Mouse (Mus musculus) ES-Bruce4 (cell line): Measurements from ENCODE around the gene Rps6kb2. TPM values are rescaled to one million over a fixed set of nuclear protein-coding genes. Genes with fewer than 3 reads are reported as not detected.
A peak's percentile ranks its signal among the peaks of the same experiment; 100 is the strongest.

Source experiments
- H3K27ac ChIP-seq: 2 replicates; pipeline ENCODE4 v1.5.1; 2012; ENCODE audit warnings: low read length, inconsistent platforms; ENCODE audit not compliant: insufficient read depth
- H3K27me3 ChIP-seq: 2 replicates; pipeline ENCODE4 v1.6.1; 2012; ENCODE audit warnings: mild to moderate bottlenecking, low read length, inconsistent platforms; ENCODE audit not compliant: control insufficient read depth, poor library complexity, insufficient read depth, severe bottlenecking
- H3K36me3 ChIP-seq: 2 replicates; pipeline ENCODE4 v1.6.1; 2012; ENCODE audit warnings: inconsistent platforms, mild to moderate bottlenecking, low read length, moderate library complexity; ENCODE audit not compliant: control insufficient read depth, poor library complexity, insufficient read depth, severe bottlenecking
- H3K4me1 ChIP-seq: one replicate; pipeline ENCODE4 v1.8.1; 2011; ENCODE audit warnings: low read length; ENCODE audit not compliant: control insufficient read depth, insufficient read depth
- H3K4me3 ChIP-seq: 2 replicates; pipeline ENCODE4 v1.5.1; 2011; ENCODE audit warnings: low read depth, mild to moderate bottlenecking, low read length
- H3K9ac ChIP-seq: 2 replicates; pipeline ENCODE4 v1.6.1; 2012; ENCODE audit warnings: low read depth, mild to moderate bottlenecking, inconsistent platforms; ENCODE audit not compliant: poor library complexity, severe bottlenecking
- H3K9me3 ChIP-seq: replicated peaks from 2 replicates; pipeline ENCODE4 v1.6.1; 2012; ENCODE audit warnings: mild to moderate bottlenecking, low read length, inconsistent platforms; ENCODE audit not compliant: control insufficient read depth, poor library complexity, insufficient read depth, severe bottlenecking
- CTCF ChIP-seq: IDR thresholded peaks from one replicate; pipeline ENCODE4 v1.8.1; 2011; ENCODE audit warnings: low read depth, low read length
- EP300 ChIP-seq: IDR thresholded peaks from 2 replicates; pipeline ENCODE4 v1.6.1; 2011; ENCODE audit warnings: low read depth, low read length; ENCODE audit not compliant: insufficient read depth
- POLR2A ChIP-seq: IDR thresholded peaks from one replicate; pipeline ENCODE4 v1.8.1; 2011; ENCODE audit warnings: low read length; ENCODE audit not compliant: insufficient read depth
- polyA plus RNA-seq: library from polyadenylated mRNA; stranded (reverse); fragments of >200 nt; gene quantifications from 2 replicates; pipeline ENCODE4 v1.2.4, GENCODE M21; 2011; ENCODE audit warnings: low read depth; ENCODE audit not compliant: missing spikeins, insufficient read depth, insufficient read length

The Rps6kb2 gene
- polyA plus RNA-seq, 1 experiment: 27.3 TPM

DNA sequence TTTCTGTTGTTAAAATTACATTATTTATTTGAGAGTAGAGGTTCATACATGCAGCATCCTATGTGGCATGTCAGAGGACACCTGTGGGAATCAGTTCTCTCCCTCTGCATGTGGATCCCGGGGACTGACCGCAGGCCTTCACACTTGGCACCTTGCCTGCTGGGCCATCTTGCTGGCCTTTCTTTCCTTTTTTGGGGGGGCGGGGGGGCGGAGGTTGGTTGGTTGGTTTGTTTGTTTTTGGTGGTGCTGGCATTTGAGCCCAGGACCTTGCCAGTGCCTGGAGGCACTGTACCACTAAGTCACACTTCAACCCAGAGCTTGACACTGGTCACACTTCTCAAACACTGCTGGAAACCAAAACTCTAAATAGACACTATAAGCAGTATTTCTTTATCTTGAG is 28.8 kb downstream of the Rps6kb2 start:
- H3K27ac ChIP-seq: no peak overlapping the region
- H3K36me3 ChIP-seq: 0 out of 2 replicates have a peak, but pooled peaks cover 6% of the 10 kb centered on the region
- no peak overlapping the region for H3K9ac ChIP-seq
- H3K27me3 ChIP-seq: no peaks in the 10 kb centered on the region
- no peak overlapping the region for H3K4me3 ChIP-seq
- peaks cover 4% of the 10 kb centered on the region for H3K4me1 ChIP-seq
- no peaks in the 10 kb centered on the region for H3K9me3 ChIP-seq
- TF ChIP-seq POLR2A: no peak

DNA sequence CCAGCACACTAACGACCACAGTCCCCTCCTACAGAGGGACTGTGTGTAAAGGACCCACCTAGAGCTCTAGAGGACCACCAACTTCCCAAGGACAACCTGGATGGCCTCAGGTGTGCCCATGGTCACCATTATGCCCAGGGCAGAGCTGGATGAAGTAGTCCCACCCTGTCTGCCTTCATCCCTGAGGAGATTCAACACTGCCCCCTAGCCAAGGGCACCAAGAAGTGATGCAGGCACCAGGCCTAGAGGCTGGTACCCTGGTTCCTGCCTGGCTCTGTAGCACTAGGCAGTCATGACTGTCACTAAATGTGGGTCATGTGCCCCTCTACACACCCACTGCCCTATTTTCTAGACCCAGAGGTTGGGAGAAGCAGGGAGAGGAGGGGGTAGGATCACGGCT is 31.4 kb downstream of the Rps6kb2 start:
- Histone ChIP-seq H3K36me3 (0 out of 2 replicates have a peak, but pooled peaks cover 6% of the 10 kb centered on the region), H3K27ac (no peak overlapping the region), H3K9ac (no peak overlapping the region), H3K4me3 (no peak overlapping the region), H3K27me3 (no peaks in the 10 kb centered on the region), H3K4me1 (peaks cover 5% of the 10 kb centered on the region), H3K9me3 (no peaks in the 10 kb centered on the region)
- TF ChIP-seq EP300 (no peak), CTCF (no peak), POLR2A (no peak)

DNA sequence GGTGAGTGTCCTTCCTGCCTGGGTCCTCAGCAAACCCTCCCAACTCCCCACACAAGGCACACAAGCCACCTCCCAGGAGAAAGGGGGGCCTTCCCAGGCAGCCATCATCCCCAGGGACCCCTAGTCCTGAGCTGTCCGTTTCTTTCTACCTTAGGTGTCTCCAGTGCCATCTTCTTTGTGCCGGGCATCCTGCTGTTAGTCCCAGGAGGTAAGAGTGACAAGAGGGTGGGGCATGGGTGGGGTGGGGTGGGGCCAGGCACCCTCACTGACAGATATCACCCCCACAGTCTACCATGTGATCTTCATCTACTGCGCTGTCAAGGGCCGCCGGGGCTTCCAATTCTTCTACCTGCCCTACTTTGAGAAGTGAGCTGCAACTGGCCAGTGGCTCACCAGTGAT is 32.1 kb downstream of the Rps6kb2 start:
- no peaks in the 10 kb centered on the region for H3K27me3 ChIP-seq
- no peak overlapping the region for H3K27ac ChIP-seq
- no peak overlapping the region for H3K4me3 ChIP-seq
- TF ChIP-seq EP300 (no peak), CTCF (no peak), POLR2A (no peak)
- H3K9ac ChIP-seq: no peak overlapping the region
- no peaks in the 10 kb centered on the region for H3K9me3 ChIP-seq
- H3K4me1 ChIP-seq: peaks cover 3% of the 10 kb centered on the region
- H3K36me3 ChIP-seq: 0 out of 2 replicates have a peak, but pooled peaks cover 6% of the 10 kb centered on the region

DNA sequence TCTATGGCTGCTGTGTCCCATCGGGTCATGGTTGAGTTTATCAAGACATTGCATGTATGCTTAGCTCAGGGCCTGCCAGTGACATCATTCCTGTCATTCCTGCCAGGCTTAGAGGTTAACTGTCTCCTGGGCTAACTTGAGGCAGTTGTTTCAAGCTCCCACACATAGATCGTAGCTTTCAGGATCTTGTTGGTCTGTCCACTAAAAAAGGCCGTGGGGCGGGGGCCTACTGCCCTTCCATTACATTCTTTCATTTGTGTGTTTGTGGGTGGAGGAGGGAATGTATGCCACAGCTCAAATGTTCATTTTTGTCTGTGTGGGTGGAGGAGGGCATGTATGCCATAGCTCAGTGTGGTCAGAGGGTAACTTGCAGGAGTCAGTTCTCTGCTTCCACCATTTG is 33.0 kb downstream of the Rps6kb2 start:
- H3K9ac ChIP-seq: no peak overlapping the region
- H3K4me1 ChIP-seq: peaks cover 1% of the 10 kb centered on the region
- 0 out of 2 replicates have a peak, but pooled peaks cover 6% of the 10 kb centered on the region for H3K36me3 ChIP-seq
- no peak for TF ChIP-seq EP300
- TF ChIP-seq CTCF: no peak
- TF ChIP-seq POLR2A: no peak
- no peaks in the 10 kb centered on the region for H3K9me3 ChIP-seq
- H3K27me3 ChIP-seq: no peaks in the 10 kb centered on the region
- H3K27ac ChIP-seq: no peak overlapping the region
- no peak overlapping the region for H3K4me3 ChIP-seq

DNA sequence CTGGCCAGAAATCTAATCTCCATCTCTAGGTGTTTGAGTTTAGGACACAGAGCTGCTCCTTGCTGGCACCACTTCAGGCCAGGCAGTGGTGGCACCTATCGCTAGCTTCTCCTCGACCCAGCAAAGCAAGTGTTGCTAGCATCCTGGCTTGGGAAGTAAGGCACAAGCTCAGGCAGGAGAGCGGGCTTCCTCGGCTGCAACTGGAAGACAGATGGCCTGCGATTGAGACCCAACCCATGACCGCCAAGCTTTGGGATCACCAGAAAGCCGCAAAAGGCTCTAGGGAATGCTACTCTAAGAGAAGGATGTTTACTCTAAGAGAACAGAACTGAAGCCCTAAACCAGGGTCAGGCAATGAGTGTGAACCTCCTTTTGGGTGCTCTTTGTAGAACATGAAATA is 33.7 kb downstream of the Rps6kb2 start:
- H3K4me3 ChIP-seq: no peak overlapping the region
- no peak overlapping the region for H3K9ac ChIP-seq
- no peak overlapping the region for H3K27ac ChIP-seq
- no peaks in the 10 kb centered on the region for H3K27me3 ChIP-seq
- H3K4me1 ChIP-seq: peaks cover 1% of the 10 kb centered on the region
- no peaks in the 10 kb centered on the region for H3K9me3 ChIP-seq
- H3K36me3 ChIP-seq: 0 out of 2 replicates have a peak, but pooled peaks cover 6% of the 10 kb centered on the region
- TF ChIP-seq EP300 (no peak), POLR2A (no peak), CTCF (no peak)

DNA sequence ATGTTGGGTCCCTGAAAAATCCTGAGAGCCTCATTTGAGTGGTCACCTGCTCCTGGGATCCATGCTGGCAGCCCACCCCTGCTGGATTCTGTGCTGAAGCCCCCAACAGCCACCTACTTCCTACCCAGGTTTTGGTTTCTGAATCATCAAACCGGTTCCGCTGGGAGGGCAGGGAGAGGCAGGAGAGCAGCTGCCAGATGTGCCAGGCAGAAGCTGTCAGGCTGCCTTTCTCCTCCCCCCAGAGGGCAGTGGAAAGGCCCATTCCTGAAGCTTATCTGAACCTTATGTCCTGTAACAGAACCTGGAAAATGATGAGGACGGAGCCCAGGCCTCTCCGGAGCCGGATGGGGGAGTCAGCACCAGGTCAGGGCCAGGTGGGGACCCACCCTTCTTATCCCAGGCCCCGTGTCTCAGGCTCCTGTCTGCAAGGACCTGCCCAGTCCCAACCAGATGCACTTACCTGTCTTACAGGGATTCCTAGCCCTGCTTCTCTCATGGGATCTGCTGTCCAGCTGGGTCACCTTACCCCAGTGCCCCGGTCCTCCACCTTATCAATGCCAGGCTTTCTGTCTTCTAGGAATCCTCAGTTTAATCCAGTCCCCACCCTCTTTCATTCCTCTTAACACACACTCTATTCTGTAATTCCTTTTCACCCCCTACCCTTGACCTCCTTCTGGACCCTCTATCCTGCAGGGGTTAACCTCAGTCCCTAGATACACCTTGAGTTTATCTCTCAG is 36.2 kb downstream of the Rps6kb2 start:
- TF ChIP-seq CTCF (no peak), POLR2A (no peak)
- peaks cover 1% of the 10 kb centered on the region for H3K4me1 ChIP-seq
- H3K4me3 ChIP-seq: peak overlapping the region; percentile 97
- no peaks in the 10 kb centered on the region for H3K9me3 ChIP-seq
- peak overlapping the region; percentile 76 for H3K9ac ChIP-seq
- 0 out of 2 replicates have a peak, but pooled peaks cover 3% of the 10 kb centered on the region for H3K36me3 ChIP-seq
- no peaks in the 10 kb centered on the region for H3K27me3 ChIP-seq
- H3K27ac ChIP-seq: no peak overlapping the region
